Mouse (Mus musculus) cortical plate, adult 2 months (tissue): ENCODE results near the gene Cd59b. TPM values are rescaled to one million over a fixed set of nuclear protein-coding genes. Genes with fewer than 3 reads are reported as not detected.
A peak's percentile ranks its signal among the peaks of the same experiment; 100 is the strongest.

Experiments
- H3K27ac ChIP-seq: fragments of 200-500 bp; 2 replicates; pipeline ENCODE4 v1.5.1; 2012; ENCODE audit warnings: low read length, control low read depth, inconsistent platforms; ENCODE audit not compliant: insufficient read depth
- H3K4me1 ChIP-seq: fragments of 200-500 bp; 2 replicates; pipeline ENCODE4 v1.6.1; 2011; ENCODE audit warnings: low read length; ENCODE audit not compliant: control insufficient read depth, insufficient read depth
- H3K4me3 ChIP-seq: fragments of 200-500 bp; 2 replicates; pipeline ENCODE4 v1.5.1; 2011; ENCODE audit warnings: mild to moderate bottlenecking, low read length, control low read depth; ENCODE audit not compliant: insufficient read depth
- CTCF ChIP-seq: fragments of 200-500 bp; IDR thresholded peaks from 2 replicates; pipeline ENCODE4 v1.5.1; 2011; ENCODE audit warnings: mild to moderate bottlenecking, control low read depth, low read length; ENCODE audit not compliant: insufficient read depth; ENCODE audit errors: extremely low read depth
- POLR2A ChIP-seq: fragments of 200-500 bp; IDR thresholded peaks from 2 replicates; pipeline ENCODE4 v1.6.1; 2011; ENCODE audit warnings: mild to moderate bottlenecking, low read length, control low read depth; ENCODE audit not compliant: insufficient read depth; ENCODE audit errors: extremely low read depth
- polyA plus RNA-seq: library from polyadenylated mRNA; depleted of rRNA; stranded (reverse); fragments of >200 nt; gene quantifications from 2 replicates; pipeline ENCODE4 v1.2.3, GENCODE M21; 2012; rRNA removed

The Cd59b gene
- polyA plus RNA-seq = 5.9 and 7.6 TPM in 2 replicates

GRCm38 (mm10) chr2:104069704-104070185 lies at the start of gene Cd59b:
Cd59b (plus strand) TSS chr2:104069849.
- TF ChIP-seq POLR2A (no peak), CTCF (no peak)
- H3K27ac ChIP-seq = no peak within 1 kb of the TSS
- H3K4me1 ChIP-seq = no peaks in the 10 kb centered on the region
- peak within 1 kb of the TSS; percentile 27 for H3K4me3 ChIP-seq

- no peak overlapping the region for H3K4me3 ChIP-seq
- TF ChIP-seq CTCF = no peak
- no peak for TF ChIP-seq POLR2A
- no peaks in the 10 kb centered on the region for H3K4me1 ChIP-seq
- H3K27ac ChIP-seq = no peak overlapping the region
Observed at GRCm38 (mm10) chr2:104023096-104023495, 46.6 kb upstream of the Cd59b start.

GRCm38 (mm10) chr2:104024656-104025055 lies 45.0 kb upstream of the Cd59b start:
- Histone ChIP-seq H3K27ac (no peak overlapping the region), H3K4me1 (peaks cover 2% of the 10 kb centered on the region; the same call in 1 of the 2 replicates), H3K4me3 (no peak overlapping the region)
- no peak for TF ChIP-seq POLR2A
- TF ChIP-seq CTCF = no peak

- TF ChIP-seq POLR2A (peak; percentile 57; the same call in 1 of the 2 replicates), CTCF (no peak)
- Histone ChIP-seq H3K4me1 (peaks cover 4% of the 10 kb centered on the region; the same call in 1 of the 2 replicates), H3K4me3 (peak within 1 kb of the TSS; percentile 85), H3K27ac (peak within 1 kb of the TSS; percentile 76)
Observed at GRCm38 (mm10) chr2:104027458-104028138, 42.1 kb upstream of the Cd59b start, which contains the start of gene Fbxo3. Fbxo3 (plus strand) TSS chr2:104027721.

GRCm38 (mm10) chr2:104028139-104028723 lies 41.4 kb upstream of the Cd59b start, which contains the start of gene 4931422A03Rik:
4931422A03Rik (minus strand) TSS chr2:104028361.
- H3K4me3 ChIP-seq = peak within 1 kb of the TSS; percentile 85
- no peak for TF ChIP-seq CTCF
- no peak for TF ChIP-seq POLR2A
- H3K4me1 ChIP-seq = peaks cover 4% of the 10 kb centered on the region; the same call in 1 of the 2 replicates
- peak within 1 kb of the TSS; percentile 76 for H3K27ac ChIP-seq

- no peak overlapping the region for H3K27ac ChIP-seq
- H3K4me1 ChIP-seq = peaks cover 4% of the 10 kb centered on the region; the same call in 1 of the 2 replicates
- TF ChIP-seq POLR2A (no peak), CTCF (no peak)
- peak overlapping the region; percentile 85; the same call in 1 of the 2 replicates for H3K4me3 ChIP-seq
Observed at GRCm38 (mm10) chr2:104029074-104029473, 40.6 kb upstream of the Cd59b start.

- Histone ChIP-seq H3K27ac (no peak overlapping the region), H3K4me1 (peaks cover 4% of the 10 kb centered on the region; the same call in 1 of the 2 replicates), H3K4me3 (no peak overlapping the region)
- TF ChIP-seq POLR2A = no peak
- TF ChIP-seq CTCF = no peak
Observed at GRCm38 (mm10) chr2:104030381-104030780, 39.3 kb upstream of the Cd59b start.

GRCm38 (mm10) chr2:104032056-104032455 lies 37.6 kb upstream of the Cd59b start:
- H3K4me1 ChIP-seq = peaks cover 6% of the 10 kb centered on the region; the same call in 1 of the 2 replicates
- TF ChIP-seq CTCF = no peak
- no peak for TF ChIP-seq POLR2A
- H3K27ac ChIP-seq = no peak overlapping the region
- H3K4me3 ChIP-seq = no peak overlapping the region

GRCm38 (mm10) chr2:104034832-104035472 lies 34.7 kb upstream of the Cd59b start:
- H3K27ac ChIP-seq = no peak overlapping the region
- H3K4me3 ChIP-seq = no peak overlapping the region
- no peak for TF ChIP-seq POLR2A
- TF ChIP-seq CTCF = peak; percentile 97
- H3K4me1 ChIP-seq = peaks cover 1% of the 10 kb centered on the region; the same call in 1 of the 2 replicates
